Mouse (Mus musculus) liver, adult 2 months (tissue): ENCODE data around the gene Akap8l.

Experiments used
- CTCF ChIP-seq: fragments of 200-500 bp; IDR thresholded peaks from 2 replicates; pipeline ENCODE4 v1.5.1; 2011; ENCODE audit warnings: low read depth, low read length, control low read depth
- POLR2A ChIP-seq: fragments of 200-500 bp; IDR thresholded peaks from 2 replicates; pipeline ENCODE4 v1.6.1; 2011; ENCODE audit warnings: low read length, control low read depth; ENCODE audit not compliant: insufficient read depth; ENCODE audit errors: extremely low read depth

- TF ChIP-seq CTCF, result no peak
- TF ChIP-seq POLR2A, result no peak
Observed at GRCm38 (mm10) chr17:32281126-32281525, 69.3 kb downstream of the Akap8l start.
